Mouse (Mus musculus) lung, adult 10 weeks (tissue): ENCODE results near the gene Kpna1. TPM values are rescaled to one million over a fixed set of nuclear protein-coding genes. Genes with fewer than 3 reads are reported as not detected.

ENCODE experiments used
- polyA plus RNA-seq: library from polyadenylated mRNA; stranded (reverse); fragments of 350-450 nt; fragmentation: Illumina TruSeq; extraction: RNeasy Lipid Tissue Mini Kit (QIAGEN cat#74804); gene quantifications from one replicate; pipeline ENCODE4 v1.2.3, GENCODE M21; 2014; ENCODE audit warnings: low read depth, low replicate concordance; ENCODE audit not compliant: insufficient read depth

Gene Kpna1
- 14.8 TPM for polyA plus RNA-seq

DNA sequence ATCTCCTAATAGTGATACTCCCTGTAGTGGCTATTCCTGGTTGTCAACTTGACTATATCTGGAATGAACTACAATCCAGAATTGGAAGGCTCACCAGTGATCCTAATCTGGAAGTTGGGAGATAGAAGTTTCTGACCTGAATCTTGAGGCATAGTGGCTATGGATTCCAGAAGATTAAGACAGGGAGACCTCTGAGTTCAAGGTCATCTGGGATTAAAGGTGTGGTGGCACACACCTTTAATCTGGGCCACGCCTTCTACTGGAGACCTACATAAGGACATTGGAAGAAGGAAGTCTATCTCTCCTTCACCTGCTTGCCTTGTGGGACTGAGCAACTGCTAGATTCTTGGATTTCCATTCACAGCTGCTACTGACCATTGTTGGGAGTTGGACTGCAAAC is at the start of gene Kpna1:
Kpna1 (plus strand) TSS at position 301 of the 400 bp plus-strand sequence.

DNA sequence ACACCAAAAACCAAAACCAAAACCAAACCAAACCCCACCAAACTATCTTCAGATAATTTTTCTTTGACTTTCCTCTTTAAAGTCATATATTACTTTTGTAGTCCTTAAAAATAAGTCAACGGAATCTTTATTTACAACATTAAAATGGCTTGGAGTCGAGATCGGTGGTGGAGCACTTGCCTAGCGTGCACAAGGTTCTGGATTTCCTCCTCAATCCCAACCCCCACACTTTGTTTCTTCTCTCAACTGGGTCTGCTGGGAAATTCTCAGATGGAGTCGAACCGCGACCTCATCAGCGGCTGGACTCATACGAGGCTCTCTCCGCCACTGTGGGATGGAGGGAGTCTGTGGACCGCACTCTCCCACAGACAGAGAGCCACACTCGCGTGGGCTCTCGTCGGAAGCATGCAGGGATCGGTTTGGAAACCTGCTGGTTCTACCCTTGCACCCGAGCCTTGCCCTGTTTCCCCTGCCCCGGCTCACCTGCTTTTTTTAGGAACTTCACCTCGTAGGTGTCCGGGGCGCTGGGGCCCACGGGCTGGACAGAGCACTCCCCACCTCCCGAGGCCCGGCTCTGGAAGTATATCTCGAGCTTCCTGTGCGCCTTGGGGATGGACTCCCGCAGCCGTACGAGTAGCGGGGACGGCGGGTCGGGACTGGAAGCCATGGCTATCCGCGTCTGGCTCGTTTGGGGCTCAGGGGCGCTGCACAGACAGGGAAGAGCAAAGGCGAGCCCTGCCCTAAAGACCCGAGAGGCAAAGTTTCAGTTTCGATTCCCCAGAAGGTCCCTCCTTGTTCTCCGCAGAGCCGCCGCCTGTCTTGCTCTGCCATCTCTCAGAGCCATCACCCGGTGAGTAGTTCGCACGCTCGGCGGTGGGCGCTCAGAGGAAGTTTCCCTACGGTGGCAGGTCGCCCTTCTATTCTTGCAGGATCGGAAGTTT is 40.1 kb upstream of the Kpna1 start, which contains the start of the genes Parp9 and Dtx3l:
Parp9 (plus strand) TSS at position 260 of the 941 bp plus-strand sequence.
Dtx3l (minus strand) TSS at position 941 of the 941 bp plus-strand sequence.

DNA sequence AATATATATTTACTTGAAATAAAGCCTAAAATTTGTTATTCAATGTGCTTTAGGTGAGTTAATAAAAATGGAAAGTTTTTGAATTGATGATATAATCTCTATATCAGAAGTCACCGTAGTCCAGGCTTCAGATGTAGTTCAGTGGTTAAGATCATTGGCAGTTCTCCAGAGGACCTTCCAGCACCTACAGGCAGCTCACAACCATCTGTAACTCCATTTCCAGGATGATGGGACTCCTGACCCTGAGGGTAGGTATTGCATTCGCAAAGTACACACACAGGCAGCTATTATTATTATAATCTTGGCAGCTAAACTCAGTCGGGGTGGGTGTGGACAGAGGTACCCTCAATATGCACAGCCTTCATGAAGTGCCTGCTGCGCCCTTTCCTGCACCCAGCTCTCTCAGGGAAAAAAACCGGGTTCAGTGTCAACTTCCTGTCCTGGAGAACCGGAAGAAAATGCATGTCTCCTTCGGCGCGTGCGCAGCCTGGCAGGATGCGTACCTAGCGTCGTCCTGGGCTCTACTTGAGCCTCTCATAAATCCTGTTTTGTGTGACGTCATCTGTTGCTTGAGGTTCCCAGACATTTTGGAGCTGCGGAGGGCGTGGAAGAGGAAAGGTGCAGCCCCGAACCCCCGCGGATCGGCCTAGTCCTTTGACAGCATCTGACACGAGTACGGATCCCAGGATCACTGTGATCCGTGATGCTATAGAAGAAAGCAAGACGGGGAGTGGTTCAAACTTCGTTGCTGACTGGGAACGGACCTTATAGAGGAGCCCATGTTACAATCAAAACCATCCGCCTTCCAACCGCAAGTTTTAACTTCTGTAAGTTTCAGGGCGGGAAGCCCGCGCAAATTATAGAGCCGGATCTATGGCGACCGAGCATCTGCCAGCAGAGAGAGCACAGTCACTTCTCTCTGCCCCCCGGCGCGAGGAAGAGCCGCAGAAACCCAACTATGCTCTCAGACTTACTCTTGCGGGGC is 62.4 kb downstream of the Kpna1 start, which contains the start of gene Wdr5b:
Wdr5b (plus strand) TSS at position 551 of the 985 bp plus-strand sequence.

DNA sequence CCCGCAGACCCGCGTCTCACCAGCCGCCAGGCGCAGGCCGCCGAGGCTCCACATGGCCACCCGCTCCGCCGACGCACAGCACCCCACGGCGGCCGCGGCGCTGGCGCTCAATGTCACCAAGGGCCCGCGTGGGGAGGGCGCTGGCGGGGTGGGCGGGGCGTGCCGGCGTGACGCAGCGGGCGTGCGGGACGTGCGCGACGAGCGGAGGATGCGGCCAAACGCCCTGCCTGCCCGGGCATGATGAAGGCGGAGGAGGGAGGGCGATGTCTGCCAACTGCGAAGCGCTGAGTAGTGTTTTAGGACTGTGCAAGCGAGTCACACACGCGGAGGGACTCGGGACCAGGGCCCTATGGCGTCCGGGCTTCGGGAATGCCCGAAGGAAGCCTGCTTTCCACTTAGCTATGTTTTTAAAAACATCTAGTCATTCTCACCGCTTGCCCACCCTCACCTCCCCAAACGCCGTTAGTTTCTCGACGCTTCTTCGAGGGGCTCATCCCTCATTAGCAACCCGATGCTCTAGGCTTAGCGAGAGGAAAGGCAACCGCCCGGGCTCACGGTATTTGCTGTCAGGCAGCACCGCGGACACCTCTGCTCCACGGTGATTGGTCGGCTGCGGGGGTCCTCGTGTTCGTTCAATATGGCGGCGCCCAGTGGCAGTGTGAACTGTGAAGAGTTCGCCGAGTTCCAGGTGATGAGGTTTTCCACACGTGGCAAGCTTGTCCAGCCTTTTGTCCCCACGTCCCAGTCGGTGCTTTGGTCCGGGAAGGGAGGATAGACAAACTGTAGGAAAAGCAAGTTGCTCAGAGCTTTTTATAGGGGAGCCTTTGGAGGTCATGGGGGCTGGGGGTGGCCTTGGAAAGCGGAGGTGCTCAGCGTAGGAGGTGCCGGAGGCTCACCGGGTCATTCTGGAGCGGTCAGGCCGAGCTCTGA is 93.2 kb downstream of the Kpna1 start, which contains the start of the genes Fam162a and Ccdc58:
Fam162a (minus strand) TSS at position 145 of the 930 bp plus-strand sequence.
Ccdc58 (plus strand) TSS at position 236 of the 930 bp plus-strand sequence.

Other genes starting within 250 kb of the Kpna1 start
- gene Dirc2, start 209.4 kb upstream of the Kpna1 start, polyA plus RNA-seq: 24.4 TPM
- gene Hspbap1, start 208.4 kb upstream of the Kpna1 start, polyA plus RNA-seq: 6.0 TPM
- 10.3 TPM for gene Parp14, start 107.2 kb upstream of the Kpna1 start, polyA plus RNA-seq
- 18.3 TPM for gene Parp9, start 40.3 kb upstream of the Kpna1 start, polyA plus RNA-seq
- gene Dtx3l, start 39.6 kb upstream of the Kpna1 start, polyA plus RNA-seq: 6.0 TPM
- 3.7 TPM for gene Wdr5b, start 62.4 kb downstream of the Kpna1 start, polyA plus RNA-seq
- 129 TPM for gene Fam162a, start 92.8 kb downstream of the Kpna1 start, polyA plus RNA-seq
- gene Ccdc58, start 92.9 kb downstream of the Kpna1 start, polyA plus RNA-seq: 16.8 TPM
- gene Csta1, start 152.5 kb downstream of the Kpna1 start, polyA plus RNA-seq: not detected
- 11.2 TPM for gene Stfa2l1, start 178.1 kb downstream of the Kpna1 start, polyA plus RNA-seq
- gene Gm5483, start 205.5 kb downstream of the Kpna1 start, polyA plus RNA-seq: 5.0 TPM
- gene Gm5416, start 231.7 kb downstream of the Kpna1 start, polyA plus RNA-seq: not detected
- gene 2010005H15Rik, start 242.7 kb downstream of the Kpna1 start, polyA plus RNA-seq: 3.4 TPM